Mouse (Mus musculus) thymus, adult 2 months (tissue): ENCODE data around the gene Syt3.

Source experiments
- CTCF ChIP-seq: fragments of 200-500 bp; IDR thresholded peaks from 2 replicates; pipeline ENCODE4 v1.5.1; 2012; ENCODE audit warnings: mild to moderate bottlenecking, control low read depth, low read length, moderate library complexity, borderline replicate concordance; ENCODE audit not compliant: control insufficient read depth, poor library complexity, insufficient read depth; ENCODE audit errors: extremely low read depth
- POLR2A ChIP-seq: fragments of 200-500 bp; IDR thresholded peaks from 2 replicates; pipeline ENCODE4 v1.6.1; 2012; ENCODE audit warnings: mild to moderate bottlenecking, low read length, control low read depth, moderate library complexity; ENCODE audit not compliant: control insufficient read depth, poor library complexity, insufficient read depth; ENCODE audit errors: extremely low read depth

- TF ChIP-seq CTCF = no peak
- no peak for TF ChIP-seq POLR2A
These were observed 46.6 kb upstream of the Syt3 start for GRCm38 (mm10) chr7:44337121-44337849.
